Mouse (Mus musculus) urinary bladder, adult 2 months (tissue): ENCODE measurements at regions not wholly inside any gene's neighbourhood (a gene's known extent, or its start where the extent isn't known, plus 50 kb on each side); places are given as distances from the start of the nearest gene placed in this dataset.

Experiments used
- DNase-seq: peaks from one replicate; pipeline ENCODE4 v3.0.0; 2022; ENCODE audit warnings: low spot score

- DNase-seq = no peak
These were observed 267.6 kb upstream of the Klf3 start for GRCm38 (mm10) chr5:64535546-64535945.

DNA sequence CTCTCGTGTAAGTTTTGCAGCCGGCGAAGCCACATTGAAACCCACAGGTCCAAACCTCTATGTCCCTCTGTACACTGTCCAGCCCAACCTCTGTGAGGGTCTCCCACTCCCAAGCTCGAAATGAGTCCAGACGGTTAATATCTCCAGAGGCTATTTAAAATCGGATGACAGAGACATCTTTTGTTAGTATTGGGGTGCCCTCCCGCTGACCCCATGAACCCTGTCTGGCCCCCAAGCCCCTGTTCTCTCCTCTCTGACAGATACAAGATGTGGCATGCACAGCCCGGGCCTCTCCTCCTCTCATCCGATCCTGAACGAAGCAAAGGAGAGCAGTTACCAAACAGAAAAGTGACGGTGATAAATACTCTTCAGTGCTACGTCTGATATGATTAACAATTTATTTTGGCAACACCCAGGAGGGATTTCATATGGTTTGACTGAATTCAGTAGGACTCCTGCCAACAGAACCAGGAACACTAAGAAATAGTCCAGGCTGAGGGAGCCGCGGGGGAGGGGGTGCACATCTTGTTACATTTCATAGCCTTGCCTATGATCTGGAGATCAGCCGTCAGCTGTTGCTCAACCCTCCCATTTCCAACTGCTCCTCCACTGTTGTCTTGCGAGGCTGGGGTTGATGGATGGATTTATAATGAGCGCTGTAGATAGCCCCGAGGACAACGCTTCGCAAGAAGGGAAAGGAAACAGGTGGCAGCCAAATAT lies 266.6 kb upstream of the Klf3 start:
- DNase-seq = no peak

DNA sequence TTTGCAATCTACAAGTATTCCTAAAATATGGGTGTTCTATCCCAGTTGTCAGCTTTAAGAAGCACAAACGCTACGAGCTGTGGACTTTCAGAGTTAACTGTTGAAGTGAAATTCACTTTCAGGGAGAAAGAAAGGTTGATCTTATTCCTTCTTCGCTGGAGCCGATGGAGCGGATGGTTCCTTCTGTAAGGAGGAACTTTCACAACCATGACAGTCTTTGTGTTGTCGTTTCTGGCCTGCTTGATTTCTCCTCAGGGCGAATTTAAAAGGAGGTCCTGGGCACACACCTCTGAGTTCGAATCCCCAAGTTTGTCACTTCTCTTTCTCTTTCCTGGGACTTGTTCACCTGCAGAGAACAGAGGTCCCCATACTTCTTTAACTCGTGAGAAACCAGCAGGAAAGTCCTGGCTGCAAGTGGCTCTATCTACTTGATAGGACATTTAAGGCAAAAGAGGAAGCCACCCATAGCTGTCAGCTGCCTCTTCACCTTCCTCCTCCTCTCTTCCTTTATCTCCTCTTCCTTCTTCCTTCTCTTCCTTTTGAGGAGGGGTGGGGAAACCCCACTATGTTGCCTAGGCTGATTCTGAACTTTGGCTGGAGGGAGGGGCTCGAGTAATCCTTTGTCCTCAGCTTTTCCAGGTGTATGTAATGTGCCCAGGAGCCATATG lies 265.9 kb upstream of the Klf3 start:
- no peak for DNase-seq

DNA sequence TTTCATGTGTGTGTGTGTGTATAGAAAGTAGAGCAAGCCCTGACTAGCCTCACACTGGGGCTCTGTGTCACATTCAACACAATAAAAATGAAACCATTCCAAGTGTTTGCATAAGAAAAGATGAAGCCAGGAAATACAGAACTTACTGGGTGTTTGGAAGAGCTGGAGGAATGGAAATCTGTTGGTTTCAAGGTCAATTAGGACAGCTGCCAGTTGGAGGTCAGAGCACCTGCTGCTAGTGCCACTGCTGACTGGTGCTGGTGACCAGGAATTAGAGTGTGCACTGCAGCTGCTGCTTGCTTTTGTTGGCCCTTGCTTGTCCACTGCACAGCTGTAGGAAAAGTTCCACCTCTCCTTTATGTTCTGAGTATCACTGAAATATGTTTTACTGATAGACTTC lies 261.4 kb upstream of the Klf3 start:
- no peak for DNase-seq

GRCm38 (mm10) chr5:64555931-64556330 lies 247.3 kb upstream of the Klf3 start:
- DNase-seq = no peak

- DNase-seq = no peak
These were observed 236.5 kb upstream of the Klf3 start for GRCm38 (mm10) chr5:64566451-64567390.

GRCm38 (mm10) chr5:64567813-64568212 lies 235.4 kb upstream of the Klf3 start:
- no peak for DNase-seq

DNA sequence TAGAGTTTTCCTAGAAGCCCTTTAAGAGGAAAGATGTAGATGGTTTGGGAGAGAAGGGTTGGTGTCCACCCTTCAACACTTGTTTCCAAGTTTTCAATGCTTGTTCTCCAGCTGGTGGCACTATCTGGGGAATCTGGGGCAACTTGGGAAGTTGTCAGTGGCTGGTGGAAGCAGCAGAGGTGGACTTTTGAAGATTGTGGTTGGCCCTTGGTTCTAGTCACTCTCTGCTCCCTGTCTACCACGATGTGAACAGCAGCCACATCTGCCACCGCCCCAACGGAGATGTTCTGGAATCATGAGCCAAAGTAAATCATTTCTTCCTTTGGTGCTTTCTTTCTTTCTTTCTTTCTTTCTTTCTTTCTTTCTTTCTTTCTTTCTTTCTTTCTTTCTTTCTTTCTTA lies 234.9 kb upstream of the Klf3 start:
- DNase-seq = no peak

- no peak for DNase-seq
These were observed 228.8 kb upstream of the Klf3 start for GRCm38 (mm10) chr5:64574386-64574785.

DNA sequence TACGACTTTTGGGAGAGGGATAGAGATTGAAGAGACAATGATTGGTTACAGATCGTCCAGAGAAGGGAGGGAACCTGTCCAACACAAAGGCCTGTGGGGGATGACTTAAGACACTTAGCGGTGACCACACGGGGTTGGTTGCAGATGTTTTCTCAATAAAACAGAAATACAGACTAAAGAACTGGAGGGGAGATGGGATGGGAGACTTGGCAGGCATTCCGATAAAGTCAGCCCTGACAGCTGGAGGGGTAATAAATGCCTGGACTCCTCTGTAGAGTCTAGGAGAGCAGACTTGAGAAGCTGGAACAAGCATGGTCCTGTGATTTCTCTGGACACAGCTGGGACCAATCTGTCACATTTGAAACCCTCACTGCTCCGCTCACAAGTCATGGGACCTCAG lies 227.3 kb upstream of the Klf3 start:
- no peak for DNase-seq

DNA sequence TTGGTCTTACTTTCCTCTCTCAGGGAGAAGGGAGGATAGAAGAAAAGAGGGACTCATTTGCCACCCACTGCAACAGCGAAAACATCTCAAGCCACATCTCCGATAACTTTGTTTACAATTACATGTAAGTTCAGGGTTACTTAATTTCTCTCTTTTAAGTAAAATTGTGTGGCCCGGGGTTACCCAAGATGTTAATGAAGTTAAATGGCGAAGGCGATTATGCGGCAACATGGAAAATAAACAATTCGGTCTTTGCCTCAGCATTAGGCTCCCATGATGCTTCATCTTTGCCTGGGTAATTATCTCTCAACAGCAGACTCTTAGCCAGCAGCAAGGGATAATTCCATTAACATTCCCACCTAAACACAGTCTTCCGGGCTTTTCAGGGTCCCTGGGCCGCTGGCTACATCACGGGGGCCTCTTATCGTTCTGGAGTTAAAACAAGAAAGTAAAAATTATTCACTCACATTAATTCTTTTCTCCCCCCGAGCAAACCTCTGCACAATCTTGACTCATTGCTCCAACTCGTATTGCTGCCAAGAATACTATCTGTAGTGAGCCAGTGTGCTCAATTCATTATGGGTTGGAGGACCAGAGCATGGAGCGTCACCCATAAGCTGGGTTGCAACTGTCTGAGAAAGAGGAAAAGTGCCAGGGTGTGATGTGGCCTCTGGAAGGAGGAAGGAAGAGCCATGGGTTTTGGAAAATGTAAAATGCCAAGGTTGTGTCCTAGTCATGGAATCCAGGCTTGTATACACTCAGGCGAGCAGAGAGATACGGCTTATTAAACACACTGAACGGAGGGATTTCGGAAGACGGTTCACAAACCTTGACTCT lies 226.5 kb upstream of the Klf3 start:
- no peak for DNase-seq

- no peak for DNase-seq
These were observed 225.8 kb upstream of the Klf3 start for GRCm38 (mm10) chr5:64577424-64577823.

- DNase-seq = no peak
These were observed 224.7 kb upstream of the Klf3 start for GRCm38 (mm10) chr5:64578536-64578935.

- no peak for DNase-seq
These were observed 224.1 kb upstream of the Klf3 start for GRCm38 (mm10) chr5:64579086-64579485.

- peak; percentile 52 for DNase-seq
These were observed 223.5 kb upstream of the Klf3 start for GRCm38 (mm10) chr5:64579494-64580339.

DNA sequence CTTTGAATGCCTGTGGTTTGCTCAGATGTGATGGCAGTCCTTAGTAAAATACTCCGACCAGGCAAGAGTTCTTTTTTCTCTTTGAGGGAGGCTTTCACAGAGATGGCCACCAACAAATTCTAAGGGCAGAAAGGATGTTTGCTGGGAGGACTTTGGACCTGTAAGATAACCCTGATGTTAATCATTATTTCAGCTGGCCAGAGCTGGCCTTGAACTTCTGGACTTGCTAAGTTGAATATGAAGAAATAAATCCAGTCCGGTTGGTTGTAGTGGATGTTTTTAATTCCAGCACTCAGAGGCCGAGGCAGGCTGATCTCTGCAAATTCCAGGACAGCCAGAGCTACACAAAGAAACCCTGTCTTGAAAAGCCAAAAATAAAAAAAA lies 222.9 kb upstream of the Klf3 start:
- DNase-seq = no peak

- DNase-seq = no peak
These were observed 222.3 kb upstream of the Klf3 start for GRCm38 (mm10) chr5:64580786-64581445.

- DNase-seq = peak; percentile 36
These were observed 221.7 kb upstream of the Klf3 start for GRCm38 (mm10) chr5:64581461-64581860.

DNA sequence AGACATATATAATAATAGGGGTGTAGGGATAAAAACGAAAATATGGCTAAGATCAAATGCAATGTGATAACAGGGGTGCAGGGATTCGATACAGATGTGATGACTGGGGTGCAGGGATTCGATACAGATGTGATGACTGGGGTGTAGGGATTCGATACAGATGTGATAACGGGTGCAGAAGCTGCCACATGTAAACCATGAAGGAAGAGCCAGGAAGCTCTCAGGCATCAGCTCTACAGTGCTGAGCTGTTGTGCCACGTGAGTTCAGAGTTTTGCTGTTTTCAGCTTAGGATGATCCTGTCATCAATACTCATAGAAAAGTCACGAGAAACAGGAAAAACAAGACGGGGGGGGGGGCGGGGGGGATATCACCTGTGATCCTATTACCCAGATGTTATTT lies 221.2 kb upstream of the Klf3 start:
- DNase-seq = no peak

DNA sequence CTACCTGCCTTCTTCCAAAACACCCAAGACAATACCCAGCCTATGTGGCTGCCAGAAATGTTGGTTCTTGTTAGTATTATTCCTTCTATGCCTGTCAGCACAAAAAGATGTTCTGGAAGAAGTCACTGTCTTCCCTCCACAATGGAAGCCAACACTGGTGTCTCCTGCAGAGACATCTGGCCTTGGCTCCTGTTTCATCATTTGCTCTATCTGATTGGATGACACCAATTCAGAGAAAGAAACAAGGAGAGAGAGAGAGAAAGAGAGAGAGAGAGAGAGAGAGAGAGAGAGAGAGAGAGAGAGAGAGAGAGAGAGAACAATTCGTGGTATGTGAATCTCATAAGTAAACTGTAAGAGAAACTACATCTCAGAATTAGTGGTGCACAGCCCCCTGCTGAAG lies 218.9 kb upstream of the Klf3 start:
- no peak for DNase-seq
